Mouse (Mus musculus) natural killer cell, adult 2 months (primary cell): ENCODE data around the gene Cd79b.
A peak's percentile ranks its signal among the peaks of the same experiment; 100 is the strongest.

ENCODE experiments used
- DNase-seq, 2 experiments: peaks; one replicate each; pipeline ENCODE4 v3.0.0; 2022; ENCODE audit warnings: low spot score in 2 of 2

Gene Cd79b

DNA sequence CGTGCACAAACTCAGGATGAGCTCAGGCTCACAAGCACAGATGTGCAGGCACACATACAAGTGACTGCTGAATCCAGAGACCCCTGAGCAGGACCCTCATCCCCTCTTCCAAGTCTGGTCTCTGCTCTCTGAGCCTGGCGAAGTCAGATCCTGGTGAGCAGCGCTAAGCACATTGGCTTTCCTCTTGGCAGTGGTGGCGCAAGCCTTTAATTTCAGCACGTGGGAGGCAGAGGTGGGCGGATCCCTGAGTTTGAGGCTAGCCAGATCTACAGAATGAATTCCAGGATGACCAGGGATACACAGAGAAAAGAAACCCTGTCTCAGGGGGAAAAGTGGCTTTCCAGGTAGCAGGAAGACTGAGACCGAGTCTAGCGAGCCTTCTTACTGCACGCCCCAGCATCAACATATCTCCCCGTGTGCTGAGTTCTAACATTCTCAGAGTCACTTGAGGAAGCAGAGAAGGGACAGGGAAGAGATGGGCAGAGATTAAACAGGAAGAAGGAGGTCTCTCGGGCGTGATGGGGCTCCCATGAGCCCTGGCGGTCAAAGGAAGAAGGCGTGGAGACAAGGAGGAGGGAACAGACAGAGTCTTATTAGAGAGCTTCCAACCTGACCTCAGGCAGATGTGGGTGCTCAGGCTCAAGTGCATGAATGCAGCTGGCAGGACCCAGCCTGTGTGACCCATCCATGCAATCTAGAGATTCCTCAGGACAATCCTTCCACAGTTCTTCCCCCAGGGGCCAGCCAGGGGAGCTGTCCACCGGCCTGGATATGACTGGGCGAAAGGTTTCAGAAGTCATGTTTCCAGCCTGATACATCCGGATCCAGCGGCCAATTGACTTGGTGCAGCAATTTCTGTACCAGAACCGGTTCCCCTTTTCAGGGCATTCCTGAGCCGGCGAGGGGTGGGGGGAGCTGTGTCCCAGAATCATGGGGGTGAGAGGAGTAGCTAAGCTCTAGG is 4.1 kb upstream of the Cd79b start:
- DNase-seq = no peak

DNA sequence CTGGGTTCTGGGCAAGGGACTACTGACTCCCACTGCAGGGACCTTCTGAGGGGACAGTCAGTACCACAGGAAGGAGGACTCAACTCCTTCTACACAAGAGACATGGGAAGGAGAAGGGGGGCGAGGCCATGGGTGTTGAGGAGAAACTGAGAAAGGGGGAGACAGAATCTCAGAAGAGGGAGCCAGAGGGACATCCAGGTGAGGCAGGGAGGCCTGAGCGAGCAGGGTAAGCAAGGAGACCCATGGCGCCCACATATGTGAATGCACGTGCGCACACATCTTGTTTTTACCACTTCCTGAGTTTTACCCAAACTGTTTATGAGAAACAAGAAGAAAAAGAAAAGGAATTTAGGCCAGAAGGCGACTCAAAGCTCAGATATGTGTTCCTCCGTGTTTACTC is 3.2 kb upstream of the Cd79b start:
- no peak for DNase-seq

DNA sequence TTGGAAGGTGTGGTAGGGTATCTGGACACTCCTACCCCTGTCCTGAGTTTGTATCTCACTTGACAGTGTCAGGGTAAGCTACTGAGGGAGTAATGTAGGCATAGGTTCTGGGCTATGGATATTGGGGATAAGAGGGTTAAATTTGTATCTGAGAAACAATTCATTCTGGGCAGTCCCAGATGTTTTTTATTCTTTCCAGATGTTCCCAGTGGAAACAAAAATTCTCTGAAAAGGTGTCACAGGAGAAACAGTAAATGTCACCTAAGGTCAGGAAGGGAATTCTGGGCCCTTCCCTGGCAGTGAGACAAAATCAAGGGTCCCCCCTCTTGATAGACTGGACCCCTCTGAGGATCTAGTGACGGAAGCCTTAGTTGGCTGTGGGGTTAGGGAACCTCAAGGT is 1.9 kb upstream of the Cd79b start:
- DNase-seq = no peak

DNA sequence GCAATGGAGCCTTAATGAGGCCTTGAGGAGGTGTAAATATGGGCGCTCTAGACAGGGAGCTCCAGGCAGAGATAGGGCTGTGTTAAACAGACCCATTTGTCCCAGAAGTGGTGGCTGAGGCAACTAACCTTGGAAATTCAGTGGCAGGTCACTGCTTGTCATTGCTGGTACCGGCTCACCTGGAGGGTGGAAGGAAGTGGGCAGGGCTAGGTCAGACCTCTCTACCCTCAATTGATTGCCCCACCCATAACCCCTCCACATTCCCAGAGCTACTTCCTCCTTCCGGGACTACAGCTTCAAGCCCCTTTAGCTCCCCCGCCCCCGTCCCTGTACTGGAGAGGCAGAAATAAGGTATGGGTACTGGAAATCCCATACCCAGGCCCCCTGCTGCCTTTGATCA is 1.0 kb downstream of the Cd79b start:
- no peak for DNase-seq

DNA sequence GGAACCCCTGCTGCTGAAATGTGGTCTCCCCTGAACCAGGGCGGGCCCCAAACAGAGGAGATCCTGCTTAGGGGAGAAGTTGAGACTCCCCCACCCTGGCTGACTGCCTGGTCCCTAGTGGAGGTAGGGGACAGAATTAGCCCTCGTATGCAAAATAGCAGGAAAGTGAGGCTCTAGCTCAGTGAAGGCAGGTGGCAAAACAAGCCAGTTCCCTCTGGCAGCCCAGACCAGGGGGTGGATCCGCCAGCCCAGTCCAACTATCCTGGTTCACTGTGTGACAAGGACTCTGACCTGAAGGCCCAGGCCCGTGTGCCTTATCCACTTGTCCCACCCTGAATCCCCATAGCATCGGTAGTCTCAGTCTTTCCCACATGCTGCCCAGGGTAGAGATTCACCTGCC is 4.4 kb downstream of the Cd79b start:
- DNase-seq = peak in 1 of 2 experiments; percentile 69

DNA sequence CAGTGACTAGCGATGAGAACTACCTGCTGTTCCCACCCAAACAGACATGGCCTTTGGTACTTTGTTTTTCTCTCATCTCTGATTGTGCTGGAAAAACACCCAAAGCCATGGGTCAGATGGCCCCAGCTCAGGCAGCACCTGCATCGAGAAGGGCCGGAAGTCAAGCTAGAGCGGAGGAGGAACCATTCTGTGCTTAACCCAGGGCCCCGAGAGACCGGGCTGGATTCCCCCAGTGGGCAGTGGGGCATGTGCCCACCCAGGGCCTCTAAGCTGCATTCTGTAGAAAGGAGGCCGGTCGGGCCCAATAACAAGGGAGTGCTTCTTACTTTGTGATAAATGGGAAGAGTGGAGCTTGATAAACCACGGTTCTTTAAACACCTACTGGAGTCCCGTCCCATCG is 6.4 kb downstream of the Cd79b start:
- DNase-seq = peak in 1 of 2 experiments; percentile 82

DNA sequence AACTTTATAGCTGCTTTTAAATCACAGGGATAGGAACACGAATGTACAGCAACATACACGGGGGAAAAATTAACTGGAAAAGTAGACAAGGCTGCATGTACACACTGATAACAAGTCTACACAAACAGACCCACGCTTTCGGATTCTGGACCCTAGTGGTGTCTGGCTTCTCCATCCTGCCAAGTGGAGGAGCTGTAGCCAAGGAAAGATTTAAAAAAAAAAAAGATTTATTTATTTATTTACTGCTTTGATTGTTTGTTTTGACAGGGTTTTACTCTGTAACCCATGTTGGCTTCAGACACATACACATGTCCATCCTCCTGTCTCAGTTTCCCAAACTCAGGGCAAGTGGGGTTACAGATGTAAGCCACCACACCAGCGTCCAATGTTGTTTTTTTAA is 7.1 kb downstream of the Cd79b start:
- no peak for DNase-seq

DNA sequence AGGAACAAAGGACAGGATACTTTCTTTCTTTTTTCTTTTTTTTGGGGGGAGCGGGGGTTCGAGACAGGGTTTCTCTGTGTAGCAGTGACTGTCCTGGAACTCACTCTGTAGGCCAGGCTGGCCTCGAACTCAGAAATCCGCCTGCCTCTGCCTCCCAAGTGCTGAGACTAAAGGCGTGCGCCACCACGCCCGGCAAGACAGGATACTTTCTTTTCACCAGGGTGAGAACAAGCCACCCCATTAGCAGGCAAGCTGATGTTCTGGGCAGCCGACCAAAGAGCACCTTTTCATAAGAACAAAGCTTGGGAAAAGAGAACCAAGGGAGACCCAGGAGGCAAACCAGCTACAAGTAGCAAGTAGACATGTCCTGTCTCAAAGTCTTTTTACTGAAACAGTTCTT is 7.8 kb downstream of the Cd79b start:
- no peak for DNase-seq

DNA sequence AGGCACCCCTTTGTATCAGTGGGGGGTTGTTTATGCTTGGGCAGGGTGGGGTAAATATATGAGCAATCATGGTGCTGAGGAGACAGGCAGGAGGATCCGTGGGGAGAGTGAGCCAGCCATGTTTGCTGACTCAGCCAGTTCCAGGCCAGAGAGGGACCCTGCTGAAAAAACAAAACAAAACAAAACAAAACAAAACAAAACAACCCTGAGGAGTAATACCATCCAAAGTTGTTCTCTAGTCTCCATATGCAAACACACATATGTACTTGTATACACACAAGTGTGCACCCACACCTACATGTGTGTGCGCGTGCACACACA is 8.5 kb downstream of the Cd79b start:
- no peak for DNase-seq

DNA sequence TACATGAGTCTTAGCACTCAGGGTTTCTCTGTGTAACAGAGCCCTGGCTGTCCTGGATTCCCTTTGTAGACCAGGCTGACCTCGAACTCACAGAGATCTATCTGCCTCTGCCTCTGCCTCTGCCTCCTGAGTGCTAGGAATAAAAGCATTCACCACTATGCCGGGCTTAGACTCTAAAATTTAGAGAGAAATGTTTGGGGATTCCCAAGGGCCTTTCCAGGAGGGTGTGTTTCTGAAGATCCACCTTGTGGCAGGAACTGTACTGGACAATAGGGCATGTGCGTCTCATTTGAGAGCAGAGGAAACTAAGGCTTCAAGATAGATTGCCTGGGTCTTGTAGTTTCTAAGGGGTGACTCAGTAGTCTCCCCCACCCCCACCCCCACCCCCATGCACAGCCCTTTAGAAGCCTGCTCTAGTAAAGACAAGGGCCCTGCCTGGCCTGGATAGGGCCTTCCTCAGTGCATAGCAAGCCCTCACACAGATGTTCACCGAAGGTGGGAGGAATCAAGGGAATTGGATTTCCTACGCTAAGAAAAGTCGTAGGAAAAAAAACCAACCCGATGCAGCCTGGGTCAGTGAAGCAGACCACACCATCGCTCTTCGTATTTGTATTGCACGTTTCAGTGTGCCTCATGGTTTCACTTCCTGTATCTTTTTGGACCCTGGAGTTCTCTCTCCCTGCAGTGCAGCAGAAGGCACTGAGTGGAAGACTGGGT is 9.1 kb downstream of the Cd79b start:
- DNase-seq = peak in 1 of 2 experiments; percentile 76

DNA sequence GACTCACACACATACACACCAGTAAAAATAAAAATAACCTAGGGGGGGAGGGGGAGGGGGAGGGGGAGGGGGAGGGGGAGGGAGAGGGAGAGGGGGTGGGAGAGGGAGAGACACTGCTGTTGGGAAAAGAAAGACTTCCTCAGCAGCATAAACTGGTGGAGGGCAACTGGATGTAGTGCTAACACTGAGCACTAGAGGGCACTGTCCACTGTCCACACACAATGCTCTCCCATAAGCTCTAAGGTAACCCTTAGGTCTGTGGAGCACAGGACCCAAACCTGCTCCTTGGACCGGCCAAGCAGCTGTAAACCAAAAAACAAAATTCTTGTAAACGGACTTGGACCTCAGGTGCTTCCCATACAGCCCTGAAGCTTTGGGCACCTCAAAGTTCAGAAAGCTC is 11.9 kb downstream of the Cd79b start:
- DNase-seq = peak; percentile 34 to 67

DNA sequence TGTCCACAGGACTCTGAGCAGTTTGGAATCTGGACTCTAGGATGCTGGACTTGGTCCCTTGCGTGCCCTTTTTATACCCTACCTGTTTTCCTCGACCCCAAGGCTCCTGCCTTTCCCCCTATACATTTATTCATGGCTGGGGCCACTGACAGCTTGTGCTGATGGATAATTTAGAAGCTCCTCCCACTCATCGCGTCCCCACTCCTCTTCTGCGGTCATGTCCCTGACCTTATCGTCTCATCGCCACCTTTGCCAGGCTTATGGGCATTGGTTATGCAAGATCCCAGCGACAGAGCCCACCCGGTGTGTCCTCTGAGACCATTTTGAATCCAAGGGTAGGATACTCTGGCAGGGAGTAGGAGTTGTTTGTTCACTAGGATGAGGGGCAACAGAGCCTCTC is 12.8 kb downstream of the Cd79b start, which contains the start of gene Gh:
Gene Gh, minus strand, starts transcription at position 101 of the 400 bp plus-strand sequence.
- DNase-seq = no peak

DNA sequence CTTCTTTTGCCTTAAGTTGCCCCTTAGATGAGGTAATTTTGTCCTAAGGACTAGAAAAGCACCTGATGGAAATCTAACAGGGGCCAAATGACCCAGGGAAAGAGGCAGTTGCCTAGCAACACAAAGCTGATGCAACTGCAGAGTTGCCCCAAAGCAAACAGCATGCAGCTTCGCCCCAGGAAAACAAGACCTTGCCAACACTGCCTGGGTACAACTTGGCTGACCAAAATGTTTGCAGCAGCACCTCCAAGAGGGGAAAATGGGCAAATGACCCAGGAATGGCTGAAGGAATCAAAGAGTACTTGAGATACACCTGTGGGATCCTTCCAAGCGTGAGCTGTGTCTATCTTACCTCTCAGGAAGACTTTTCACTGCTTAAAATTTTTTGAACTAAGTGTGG is 22.7 kb downstream of the Cd79b start:
- no peak for DNase-seq

DNA sequence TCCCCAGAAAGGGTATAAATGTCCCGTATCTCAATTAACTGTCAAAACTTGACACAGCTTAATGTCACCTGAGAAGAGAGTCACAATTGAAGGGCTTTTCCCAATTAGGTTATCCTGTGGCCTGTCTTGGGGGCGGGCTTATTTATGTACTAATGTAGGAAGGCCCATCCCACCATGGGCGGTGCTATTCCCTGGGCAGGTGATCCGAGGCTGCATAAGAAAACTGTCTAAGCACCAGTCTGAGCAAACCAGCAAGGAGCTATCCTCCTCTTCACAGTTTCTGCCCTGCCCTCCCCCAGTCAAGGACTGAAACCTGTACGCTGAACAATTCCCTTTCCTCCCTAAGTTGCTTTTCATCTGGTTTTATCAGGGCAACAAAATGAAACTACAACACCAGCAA is 24.2 kb downstream of the Cd79b start:
- DNase-seq = no peak

DNA sequence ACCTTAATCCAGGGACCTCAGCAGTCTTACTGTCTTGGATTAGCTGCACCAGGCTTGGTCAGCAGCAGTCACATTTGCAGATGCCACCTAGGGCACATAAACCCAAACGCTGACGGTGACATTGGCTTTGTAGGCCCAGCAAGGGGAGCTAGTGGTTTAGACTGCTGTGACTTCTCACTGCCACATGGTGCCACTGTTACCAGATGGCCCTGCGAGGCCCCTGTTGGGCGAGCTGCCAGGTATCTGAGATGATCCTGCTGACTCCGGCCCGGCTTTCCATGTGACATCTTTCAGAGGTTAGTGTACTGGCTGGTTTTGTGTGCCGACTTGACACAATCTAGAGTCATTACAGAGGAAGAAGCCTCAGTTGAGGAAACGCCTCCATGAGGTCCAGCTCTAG is 25.2 kb downstream of the Cd79b start:
- peak in 1 of 2 experiments; percentile 34 for DNase-seq

DNA sequence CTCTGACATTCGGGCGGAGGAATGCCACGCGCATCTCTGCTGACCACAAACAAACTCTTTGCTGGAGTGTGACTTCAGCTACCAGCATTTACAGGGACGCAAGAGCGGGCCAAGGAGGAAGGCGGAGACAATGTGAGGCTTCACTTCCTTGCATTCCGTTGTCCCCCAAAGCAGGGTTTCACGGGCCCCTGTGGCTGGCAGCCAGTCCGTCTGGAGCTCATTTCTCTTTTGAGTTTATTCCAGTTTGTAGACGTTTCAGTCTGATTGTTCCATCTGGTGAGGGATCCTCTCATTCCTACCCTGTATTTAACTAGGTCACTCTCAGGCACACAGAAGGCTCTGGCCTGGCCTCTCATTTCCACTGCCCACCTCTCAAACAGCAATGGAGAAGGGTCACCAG is 27.6 kb downstream of the Cd79b start:
- no peak for DNase-seq

DNA sequence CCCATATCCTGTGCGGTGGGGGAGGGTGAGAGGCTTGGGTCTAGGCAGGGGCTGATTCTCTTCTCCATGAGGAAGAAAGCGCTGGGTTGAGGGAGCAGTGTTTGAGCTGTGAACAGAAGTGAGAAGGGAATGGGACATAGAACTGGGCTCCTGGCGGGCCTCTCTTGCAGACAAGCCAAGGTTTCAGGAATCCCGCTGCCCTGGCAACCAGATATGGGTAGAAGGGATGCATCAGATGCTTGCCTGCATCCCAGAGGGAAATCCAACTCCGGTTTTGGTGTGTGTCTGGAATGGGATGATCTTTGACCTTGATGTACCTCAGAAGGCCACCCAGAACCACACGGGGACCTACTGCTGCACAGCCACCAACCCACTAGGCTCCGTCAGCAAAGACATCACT is 28.4 kb downstream of the Cd79b start:
- DNase-seq = no peak

DNA sequence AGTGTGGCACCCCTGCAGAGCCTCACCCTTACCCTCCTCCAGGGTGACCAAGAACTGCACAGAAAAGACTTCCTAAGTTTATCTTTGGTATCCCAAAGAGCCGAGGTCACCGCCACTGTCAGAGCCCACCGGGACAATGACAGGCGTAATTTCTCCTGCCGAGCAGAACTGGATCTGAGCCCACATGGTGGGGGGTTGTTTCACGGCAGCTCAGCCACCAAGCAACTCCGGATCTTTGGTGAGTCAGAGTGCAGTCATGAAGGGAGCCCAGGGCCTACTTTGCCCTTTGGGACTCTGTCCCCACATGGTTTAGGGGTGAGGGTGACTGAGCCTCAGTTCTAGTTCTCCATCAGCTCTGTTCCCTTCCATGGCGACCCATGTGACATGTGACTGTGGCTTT is 30.4 kb downstream of the Cd79b start:
- DNase-seq = no peak

DNA sequence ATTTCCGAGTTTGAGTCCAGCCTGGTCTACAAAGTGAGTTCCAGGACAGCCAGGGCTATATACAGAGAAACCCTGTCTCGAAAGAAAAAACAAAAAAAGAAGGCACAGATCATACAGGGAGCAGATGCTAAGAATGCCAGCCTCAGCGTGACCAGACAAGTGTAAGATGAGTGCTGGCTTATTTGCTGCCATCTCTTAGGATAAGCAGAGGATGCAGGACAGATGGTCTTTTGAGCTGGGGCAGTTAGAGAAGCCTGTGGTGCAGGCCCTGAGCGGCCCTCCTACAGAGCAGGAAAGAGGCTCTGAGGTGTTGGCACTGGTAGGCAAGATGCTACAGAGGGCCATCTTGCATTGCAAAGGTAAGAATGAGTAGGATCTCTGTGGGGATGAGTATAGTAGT is 31.2 kb downstream of the Cd79b start:
- no peak for DNase-seq

DNA sequence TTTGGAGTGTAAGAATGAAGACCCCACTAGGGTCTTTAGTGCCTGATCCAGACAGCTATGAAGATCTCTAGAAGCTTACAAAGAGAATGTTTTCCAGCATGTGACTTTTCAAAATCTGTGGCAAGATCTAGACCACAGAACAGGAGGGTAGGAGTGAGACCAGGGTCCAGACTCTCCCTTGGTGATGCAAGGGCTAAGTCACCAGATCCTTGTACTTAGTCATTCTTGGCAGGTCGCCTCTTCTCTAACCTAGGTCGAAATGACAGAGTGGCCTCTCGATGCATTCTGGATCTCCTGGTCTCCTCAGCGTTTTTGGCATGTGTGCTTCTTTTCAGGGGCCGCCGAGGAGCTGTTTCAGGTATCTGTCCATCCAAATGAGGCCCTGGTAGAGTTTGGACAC is 32.1 kb downstream of the Cd79b start:
- no peak for DNase-seq

DNA sequence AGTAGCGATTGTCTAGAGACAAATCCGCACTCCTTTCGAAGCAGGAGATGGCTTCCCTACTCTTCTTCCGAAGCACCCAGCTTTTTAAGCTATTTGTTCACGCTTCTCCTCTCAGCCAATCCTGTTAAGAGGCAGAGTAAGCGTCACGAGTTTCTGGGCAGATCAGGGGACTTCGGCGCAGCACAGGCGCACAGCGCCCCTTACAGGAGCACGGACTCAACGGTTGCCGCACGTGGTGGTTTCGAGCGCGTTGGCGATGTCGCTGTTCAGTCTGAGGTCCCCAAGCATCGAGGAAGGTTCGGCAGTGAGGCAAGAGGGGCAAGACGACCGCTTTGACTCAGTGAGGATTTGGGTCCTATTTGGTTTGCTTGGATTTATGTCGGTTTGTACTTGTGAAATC is 38.1 kb downstream of the Cd79b start, which contains the start of gene Tcam1:
Gene Tcam1, plus strand, starts transcription at position 219 of the 400 bp plus-strand sequence.
- DNase-seq = peak; percentile 96 to 97

DNA sequence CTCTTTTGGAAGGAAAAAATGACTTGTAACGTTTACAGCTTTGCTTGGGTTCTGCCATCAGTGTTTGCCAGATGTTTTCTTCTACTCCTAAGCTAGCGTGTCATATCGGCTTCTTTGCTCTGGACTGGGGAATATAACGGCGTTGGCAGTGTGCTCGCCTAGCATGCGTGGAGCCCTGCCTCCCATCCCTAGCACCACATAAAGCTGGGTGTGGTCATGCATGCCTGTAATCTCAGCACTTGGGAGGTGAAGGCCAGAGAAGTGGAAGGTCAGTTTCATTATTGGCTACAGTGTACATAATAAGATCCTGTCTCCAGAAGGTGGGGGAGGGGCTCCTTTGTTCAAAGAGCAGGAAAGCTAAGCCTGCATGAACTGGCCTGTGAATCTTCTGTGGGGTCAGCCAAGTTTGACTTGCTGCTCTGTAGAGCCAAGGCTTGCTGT is 39.6 kb downstream of the Cd79b start:
- DNase-seq = no peak

DNA sequence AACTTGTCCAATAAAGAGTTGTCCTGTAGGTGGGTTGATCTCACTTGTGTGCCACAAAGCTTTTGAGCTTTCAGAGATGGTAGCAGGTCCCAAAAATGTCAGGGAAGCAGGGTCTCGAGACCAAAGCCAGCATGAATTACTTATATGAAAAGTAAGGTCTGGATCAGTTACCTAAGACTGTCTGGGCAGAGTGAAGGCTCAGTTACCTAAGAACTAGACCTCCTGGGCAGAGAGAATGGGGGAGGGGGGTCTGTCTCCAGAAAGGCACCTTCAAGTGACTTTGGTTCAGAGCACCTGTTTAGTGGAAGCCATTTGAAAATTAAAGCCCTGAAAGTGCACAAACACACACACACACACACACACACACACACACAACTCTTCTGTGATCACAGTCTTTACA is 40.2 kb downstream of the Cd79b start:
- DNase-seq = no peak
